ENCODE assay signal across 27 mouse cellular contexts in the genomic region with DNA sequence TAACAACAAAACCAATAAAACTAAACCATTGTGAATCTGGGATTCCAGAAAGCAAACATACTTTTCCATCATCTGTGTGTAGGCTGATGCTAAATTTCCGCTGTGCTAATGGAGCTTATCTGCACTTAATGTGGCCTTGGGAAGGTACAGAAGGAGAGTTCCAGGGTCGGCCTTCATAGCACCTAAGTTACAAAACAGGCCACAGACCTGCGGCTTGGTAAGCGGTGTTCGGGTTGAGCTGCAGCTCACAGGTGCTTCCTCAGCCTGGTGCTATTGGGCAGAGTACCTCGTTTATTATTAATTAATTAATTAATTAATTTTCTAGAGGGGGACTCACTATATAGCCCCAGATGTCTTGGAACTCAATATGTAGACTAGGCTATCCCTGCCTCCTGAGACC. TPM values are rescaled to one million over a fixed set of nuclear protein-coding genes. Genes with fewer than 3 reads are reported as not detected.
A peak's percentile ranks its signal among the peaks of the same experiment; 100 is the strongest.
DNase-seq lines count a peak whose midpoint lies in the region; ATAC-seq and TF ChIP-seq lines count a peak whose summit lies in the region.
"Had no signal": no experiment of that assay in that cellular context is flagged by ENCODE, and none has a peak within 500 bp of the region (broad histone marks: within the 10 kb centered on the region; RNA-seq: fewer than 3 reads in every experiment).

No protein-coding gene starts in this region.

- 92% methylated on average over 6 of the region's 6 CpGs for WGBS in kidney, embryonic 16.5 days

- H3K27ac ChIP-seq in kidney, embryonic 16.5 days (ENCODE audit: low read length): no peak overlapping the region
- H3K27ac ChIP-seq: heart, embryonic 15.5 days; hindbrain, embryonic 14.5 days; hindbrain, postnatal 0 days had no signal

- peak; percentile 29 for DNase-seq in kidney, adult 18-20 months
- DNase-seq in kidney, postnatal 25 days: no peak
- no peak for DNase-seq in kidney, postnatal 4 days
- DNase-seq in kidney, postnatal 14 days: peak; percentile 30
- DNase-seq in adrenal gland, postnatal 10 days: no peak
- DNase-seq: adrenal gland, adult 2 months; adrenal gland, postnatal 25 days; B cell, adult 2 months; cerebellum, adult 11-12 months; cerebellum, adult 8-10 months; cerebellum, postnatal 10 days; forebrain, postnatal 0 days; gastrocnemius, adult 2 months; gastrocnemius, postnatal 14 days; heart, adult 18-20 months; heart, postnatal 10 days; heart, postnatal 4 days had no signal

- H3K4me2 ChIP-seq in kidney, embryonic 16.5 days (replicated peaks; ENCODE audit: low read depth, low read length): no peak overlapping the region
- H3K4me2 ChIP-seq in myocyte (ENCODE audit: low read depth): no peak overlapping the region
- H3K4me2 ChIP-seq: heart, embryonic 12.5 days; heart, embryonic 15.5 days; hindbrain, embryonic 14.5 days had no signal

- H3K4me1 ChIP-seq in kidney, embryonic 16.5 days (ENCODE audit: insufficient read depth, low read length): peaks cover 12% of the 10 kb centered on the region; the same call in 1 of the 2 replicates
- H3K4me1 ChIP-seq: heart, embryonic 12.5 days had no signal

- H3K36me3 ChIP-seq in kidney, embryonic 16.5 days (ENCODE audit: insufficient read depth, low read length): no peaks in the 10 kb centered on the region
- peaks cover 28% of the 10 kb centered on the region for H3K36me3 ChIP-seq in myocyte (ENCODE audit: control insufficient read depth, insufficient read depth)
- H3K36me3 ChIP-seq: G1E; heart, embryonic 12.5 days; heart, embryonic 15.5 days had no signal

- H3ac ChIP-seq in myocyte (ENCODE audit: control insufficient read depth, insufficient read length): no peak overlapping the region

- H3K9ac ChIP-seq in kidney, embryonic 16.5 days (replicated peaks; ENCODE audit: low read length): no peak overlapping the region
- H3K9ac ChIP-seq: forebrain, postnatal 0 days; heart, embryonic 12.5 days; heart, embryonic 15.5 days; hindbrain, embryonic 14.5 days had no signal

- no peaks in the 10 kb centered on the region for H3K27me3 ChIP-seq in kidney, embryonic 16.5 days (ENCODE audit: insufficient read depth, low read length)
- no peaks in the 10 kb centered on the region for H3K27me3 ChIP-seq in myocyte (ENCODE audit: control insufficient read depth, insufficient read depth, insufficient read length)
- H3K27me3 ChIP-seq: CH12.LX; heart, embryonic 15.5 days; Patski had no signal

- TF ChIP-seq POLR2A in myocyte (IDR thresholded peaks at IDR 0.05; ENCODE audit: insufficient read length, low read depth): no peak

- H3K9me3 ChIP-seq in kidney, embryonic 16.5 days (ENCODE audit: low read length): no peaks in the 10 kb centered on the region
- H3K9me3 ChIP-seq: G1E; heart, embryonic 12.5 days; heart, embryonic 15.5 days had no signal

- H3K79me2 ChIP-seq in myocyte (ENCODE audit: control insufficient read depth, insufficient read depth): peaks cover 11% of the 10 kb centered on the region

- peak; percentile 51; the same call in 1 of the 2 replicates for ATAC-seq in kidney, embryonic 16.5 days (ENCODE audit: low FRiP score, low TSS enrichment)
- ATAC-seq: forebrain, embryonic 14.5 days; forebrain, postnatal 0 days; hindbrain, postnatal 0 days; Patski had no signal

- no peak overlapping the region for H3K4me3 ChIP-seq in kidney, embryonic 16.5 days (ENCODE audit: low read length)
- H3K4me3 ChIP-seq in myocyte: no peak overlapping the region
- H3K4me3 ChIP-seq: gastrocnemius, adult 2 months; heart, embryonic 12.5 days; heart, embryonic 15.5 days had no signal

TF ChIP-seq in myocyte, 11 proteins besides CTCF, POLR2A, EP300 and RAD21:
- TF ChIP-seq POLR2AphosphoS2 (IDR thresholded peaks at IDR 0.05; ENCODE audit: insufficient read length, low read depth) (peak; percentile 16), REST (IDR thresholded peaks at IDR 0.05; ENCODE audit: insufficient read depth, insufficient read length) (no peak)

RNA-seq across cellular contexts. Expression of gene Plau, which starts 7.7 kb away (rescaled TPM):
- 21.7 and 21.8 TPM in 2 replicates for polyA plus RNA-seq in kidney, embryonic 16.5 days (2015; fragmentation: Nextera tagmentation; extraction: Ambion mirVana)
- 40.1 TPM for polyA plus RNA-seq in myocyte (2012; fragmentation: generic; extraction: Trizol)
- total RNA-seq in adrenal gland, postnatal 10 days (2021): 10 to 100 TPM; 19.3 to 39.8 TPM
- polyA plus RNA-seq: G1E had no signal

RNA-seq across cellular contexts. Expression of gene Camk2g, which starts 50.2 kb away (rescaled TPM):
- polyA plus RNA-seq in kidney, embryonic 16.5 days (2015; fragmentation: Nextera tagmentation; extraction: Ambion mirVana): 41.7 and 46.0 TPM in 2 replicates
- polyA plus RNA-seq in myocyte (2012; fragmentation: generic; extraction: Trizol): 57.2 TPM
- total RNA-seq in adrenal gland, postnatal 10 days (2021): 10 to 100 TPM; 35.1 to 57.4 TPM

Comparison
In these comparisons a context has a peak if more than half of its experiments do, and no peak if none do; other contexts are left out.
1. DNase-seq: peak in kidney, adult 18-20 months (single experiment) and kidney, postnatal 14 days (single experiment); none in kidney, postnatal 25 days (0 of 2), kidney, postnatal 4 days (0 of 2) and adrenal gland, postnatal 10 days (single experiment).